Mouse (Mus musculus) G1E-ER4 (cell line): ENCODE results near the gene Zfp189. TPM values are rescaled to one million over a fixed set of nuclear protein-coding genes. Genes with fewer than 3 reads are reported as not detected.

Source experiments
- GATA1 ChIP-seq: IDR thresholded peaks from one replicate; pipeline ENCODE4 v1.8.0; 2012; ENCODE audit warnings: low read length, inconsistent platforms
- polyA plus RNA-seq: library from polyadenylated mRNA; stranded (reverse); fragments of >175 nt; gene quantifications from 2 replicates; pipeline ENCODE4 v1.2.3, GENCODE M21; 2012

Zfp189 gene
- 0.59 and 0.84 TPM in 2 replicates for polyA plus RNA-seq

DNA sequence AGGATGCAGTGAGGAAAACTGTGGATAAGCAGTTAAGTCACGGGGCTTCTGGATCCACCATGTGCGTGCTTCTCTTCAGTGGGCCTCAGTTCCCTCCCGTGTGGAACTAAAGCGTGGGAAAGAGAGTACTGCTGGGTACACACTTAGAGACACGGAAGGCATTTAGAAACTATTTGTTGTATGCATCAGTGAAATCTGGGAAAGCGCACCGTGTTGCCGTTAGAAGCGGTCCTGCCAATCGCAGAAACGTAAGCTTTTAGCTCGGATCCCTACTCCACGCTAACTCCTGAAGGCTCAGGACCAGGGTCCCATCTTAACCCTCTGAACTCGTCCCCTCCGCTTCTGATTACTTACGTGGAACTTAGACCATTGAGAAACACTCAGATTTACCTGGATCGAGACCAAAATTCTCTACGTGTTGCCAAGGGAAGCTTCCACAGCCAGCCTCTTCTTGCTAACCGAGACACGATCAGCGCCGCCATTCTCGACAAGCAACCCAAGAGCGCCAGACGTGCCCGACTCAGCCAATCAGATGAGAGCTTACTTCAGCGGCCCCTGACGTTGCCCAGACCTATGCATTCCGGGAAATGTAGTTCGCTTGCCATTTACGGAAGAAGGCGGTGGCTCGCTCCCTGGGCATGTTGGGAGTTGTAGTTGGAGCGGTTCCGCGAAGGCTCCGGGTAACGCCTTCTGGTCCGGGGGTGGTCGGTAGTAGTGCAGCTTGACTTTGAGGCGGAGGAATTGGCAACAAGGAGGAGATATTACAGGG, at the start of gene Zfp189, which contains the start of gene Mrpl50:
TSS of gene Zfp189 (plus strand) at position 605 of the 769 bp plus-strand sequence.
TSS of gene Mrpl50 (minus strand) at position 522 of the 769 bp plus-strand sequence.
- no peak for TF ChIP-seq GATA1

DNA sequence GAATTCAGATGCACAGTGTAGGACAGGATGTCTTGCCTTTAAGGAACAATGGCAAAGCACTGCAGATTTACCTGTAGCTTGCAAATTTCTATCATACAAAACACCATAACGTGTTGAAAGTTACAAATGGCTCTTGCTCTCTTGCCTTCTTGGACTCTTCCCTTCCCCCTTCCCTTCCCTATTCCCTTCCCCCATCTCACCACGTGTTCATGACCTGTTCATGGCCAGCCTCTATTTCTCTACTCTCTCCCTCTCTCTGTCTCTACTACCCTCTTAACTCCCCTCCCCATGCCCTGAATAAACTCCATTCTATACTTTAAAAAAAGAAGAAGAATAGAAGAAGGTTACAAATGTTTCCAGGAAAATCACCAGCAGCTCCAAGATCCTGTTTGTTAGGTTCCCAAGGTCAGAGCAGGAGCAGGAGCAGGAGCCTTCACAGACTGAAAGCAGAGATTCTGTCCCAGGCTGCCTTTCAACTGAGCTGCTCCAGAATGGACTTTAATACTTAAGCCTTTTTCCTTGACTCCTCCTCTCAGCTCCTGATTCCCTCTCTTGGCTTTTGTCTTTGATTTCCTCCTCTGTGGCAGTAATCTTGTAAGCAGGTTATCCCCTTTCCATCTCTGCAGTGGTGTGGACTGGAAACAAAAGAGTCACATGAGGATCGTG, 47.4 kb upstream of the Zfp189 start, which contains the start of gene Acnat1:
TSS of gene Acnat1 (minus strand) at position 478 of the 666 bp plus-strand sequence.
- no peak for TF ChIP-seq GATA1

DNA sequence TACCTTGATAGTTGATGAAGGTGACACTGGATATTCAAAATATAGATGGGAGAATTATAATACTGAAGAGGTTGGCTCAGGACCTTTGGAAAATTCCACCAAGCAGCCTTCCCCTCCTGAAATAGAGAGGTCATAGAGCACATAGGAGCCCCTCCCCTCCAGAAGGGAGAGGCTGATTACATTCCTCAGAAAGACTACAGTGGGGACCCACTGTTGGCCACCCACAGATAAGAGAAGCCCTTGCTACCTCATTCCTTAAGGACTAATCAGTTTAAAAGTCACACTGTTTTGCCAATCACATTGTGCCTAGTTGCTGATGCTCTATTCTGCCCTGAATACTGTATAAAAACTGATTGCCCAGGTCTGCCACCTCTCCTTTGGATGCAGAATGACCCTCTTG, 46.4 kb upstream of the Zfp189 start:
- no peak for TF ChIP-seq GATA1

DNA sequence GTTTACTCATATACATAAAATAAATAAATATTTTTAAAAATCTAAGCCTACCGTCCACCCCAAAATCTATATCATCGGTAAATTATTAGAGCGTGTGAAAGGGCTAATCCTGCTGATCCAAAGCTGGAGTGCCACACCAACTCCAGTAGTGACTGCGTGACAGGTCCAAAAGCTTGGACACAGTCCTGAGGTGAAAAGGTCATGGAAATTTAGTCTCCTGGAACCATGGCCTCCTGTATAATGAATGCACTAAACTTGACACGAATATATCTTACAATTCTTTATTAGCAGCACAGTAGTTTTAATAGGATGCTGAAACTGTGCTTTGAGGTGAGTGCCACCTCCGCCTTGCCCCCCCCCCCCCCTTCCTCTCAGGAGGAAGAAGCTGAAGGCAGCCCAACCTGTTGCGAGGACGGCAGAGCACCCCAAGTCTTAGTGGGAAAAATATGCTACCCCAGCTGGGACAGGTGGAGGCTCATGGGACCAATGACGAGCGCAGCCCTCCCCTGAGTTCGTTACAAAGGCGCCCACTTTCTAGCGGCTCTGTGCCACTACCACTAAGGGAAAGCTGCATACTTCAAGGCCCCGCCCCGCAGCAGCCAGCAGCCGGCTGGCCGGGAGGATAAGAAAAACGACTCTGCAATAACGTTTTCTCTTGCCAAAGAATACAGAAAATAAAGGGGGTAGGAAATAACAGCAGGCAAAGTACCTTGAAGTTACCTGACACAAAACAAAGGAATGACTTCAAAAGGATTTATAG, 42.7 kb upstream of the Zfp189 start:
- no peak for TF ChIP-seq GATA1

DNA sequence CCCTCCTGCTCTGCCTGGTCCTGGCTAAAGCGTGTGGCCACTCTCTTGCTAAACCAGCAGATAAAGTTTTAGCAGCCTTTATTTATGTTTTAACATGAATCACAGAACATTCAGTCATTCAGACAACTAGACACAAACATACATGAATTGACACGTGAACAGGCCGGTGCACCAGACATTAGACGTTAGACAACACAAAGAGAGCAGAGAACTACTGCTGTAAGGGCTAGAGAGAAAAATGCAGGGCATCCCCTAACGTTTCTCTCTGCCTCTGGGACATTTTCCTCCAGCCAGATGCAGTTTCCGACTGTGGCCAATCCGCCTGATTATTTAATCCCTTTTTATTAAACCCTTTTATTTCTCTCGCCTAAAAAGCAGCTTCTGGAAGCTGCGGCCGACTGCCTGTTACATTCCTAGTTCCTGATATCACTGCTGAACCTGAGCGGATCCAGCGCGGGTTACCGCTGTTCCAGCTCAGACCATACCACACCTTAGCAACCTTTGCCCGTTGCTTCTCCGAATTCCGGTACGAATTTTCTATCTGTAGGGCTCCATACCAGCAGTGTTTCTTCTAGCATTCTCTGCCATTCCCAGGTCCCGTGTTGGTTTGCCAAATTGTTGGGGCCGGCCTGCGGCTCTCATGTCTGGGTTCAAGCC, 40.7 kb upstream of the Zfp189 start:
- no peak for TF ChIP-seq GATA1

DNA sequence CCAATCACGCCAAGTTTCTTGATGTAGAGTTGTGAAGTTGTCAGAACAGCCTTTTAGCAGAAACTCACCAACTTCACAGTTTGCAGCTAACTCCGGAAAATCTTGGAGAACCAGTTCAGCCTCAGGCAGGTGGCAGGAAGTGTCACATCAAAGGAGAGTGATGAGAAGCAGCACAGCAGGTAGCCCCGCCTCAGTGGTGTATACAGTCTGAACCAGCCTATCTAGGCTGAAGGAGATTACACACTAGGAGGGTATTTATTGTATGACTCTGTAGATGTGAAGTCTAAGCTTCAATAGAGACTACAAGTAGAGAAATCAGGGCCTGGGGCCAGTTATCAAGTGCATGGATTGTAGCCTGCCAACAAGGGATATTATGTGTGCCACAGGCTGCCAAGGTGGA, 40.1 kb upstream of the Zfp189 start:
- no peak for TF ChIP-seq GATA1

DNA sequence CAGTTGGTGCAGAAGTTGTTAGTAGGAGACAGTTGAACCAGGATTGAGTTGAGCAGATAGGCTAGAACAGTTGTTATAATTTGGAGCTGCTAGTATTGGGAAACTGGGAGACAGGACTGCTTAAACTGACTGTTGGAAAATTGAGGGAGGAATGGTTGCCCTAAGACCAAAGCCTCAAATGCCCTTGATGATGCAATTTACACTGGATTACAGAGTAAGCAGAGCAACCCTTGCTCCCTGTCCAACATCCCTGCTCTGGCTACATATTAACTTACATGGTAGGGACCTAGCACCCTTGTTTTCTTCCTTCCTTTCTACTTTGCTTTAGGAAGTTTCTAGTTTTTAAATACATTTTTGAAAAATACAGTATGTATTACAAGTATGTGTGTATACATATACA, 35.5 kb upstream of the Zfp189 start:
- no peak for TF ChIP-seq GATA1

DNA sequence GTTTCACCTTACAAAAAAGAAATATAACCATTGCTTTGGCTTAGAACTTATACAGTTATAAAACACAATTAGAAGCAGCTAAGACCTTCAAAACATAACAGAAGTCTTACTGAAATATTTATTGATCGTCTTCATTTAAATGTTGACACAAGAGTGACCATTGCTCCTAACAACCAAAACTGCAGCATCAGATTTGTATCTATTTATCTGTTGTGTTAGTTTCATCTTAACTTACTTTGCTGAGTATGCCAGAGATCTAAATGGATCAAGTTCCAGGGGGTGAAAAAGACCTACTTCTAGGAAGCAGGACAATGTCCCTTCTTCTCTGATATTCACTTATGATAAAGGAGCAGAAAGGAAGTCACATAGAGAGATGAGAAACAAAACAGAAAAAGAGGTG, 17.4 kb upstream of the Zfp189 start:
- no peak for TF ChIP-seq GATA1

DNA sequence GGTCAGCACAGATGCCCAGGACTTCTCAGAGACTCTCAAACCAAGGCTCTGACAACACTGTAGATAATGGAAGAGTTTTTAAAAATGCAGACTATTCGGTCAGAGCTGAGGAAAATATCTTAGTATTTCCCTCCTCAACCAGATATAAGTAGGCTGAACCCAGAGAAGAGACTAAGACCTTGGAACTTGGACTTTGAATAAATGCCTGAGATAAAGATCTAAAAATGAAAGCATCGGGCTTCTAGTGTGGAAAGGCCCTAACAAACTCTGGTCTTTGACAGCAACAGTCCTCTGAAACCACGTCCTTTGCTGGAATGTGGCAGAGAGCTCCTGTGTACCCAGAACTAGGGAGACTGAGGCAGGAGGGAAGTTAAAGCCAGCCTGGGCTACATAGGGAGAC, 14.6 kb upstream of the Zfp189 start, which contains the start of gene Baat:
TSS of gene Baat (minus strand) at position 172 of the 400 bp plus-strand sequence.
- no peak for TF ChIP-seq GATA1

DNA sequence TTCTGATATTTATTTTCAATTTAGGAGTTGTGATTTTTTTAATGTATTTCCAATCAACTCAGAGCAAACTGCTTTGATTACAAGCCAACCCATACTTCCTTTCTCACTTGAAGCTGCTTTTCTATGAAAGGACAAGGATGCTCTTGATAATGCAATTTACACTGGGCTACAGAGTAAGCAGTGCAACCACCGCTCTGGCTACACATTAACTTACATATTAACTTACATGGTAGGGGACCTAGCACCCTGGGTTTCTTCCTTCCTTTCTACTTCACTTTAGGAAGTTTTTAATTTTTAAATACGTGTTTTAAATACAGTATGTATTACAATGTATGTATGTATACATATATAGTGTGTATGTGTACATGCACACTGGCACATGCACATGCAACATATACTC, 11.8 kb upstream of the Zfp189 start:
- TF ChIP-seq GATA1 = no peak

DNA sequence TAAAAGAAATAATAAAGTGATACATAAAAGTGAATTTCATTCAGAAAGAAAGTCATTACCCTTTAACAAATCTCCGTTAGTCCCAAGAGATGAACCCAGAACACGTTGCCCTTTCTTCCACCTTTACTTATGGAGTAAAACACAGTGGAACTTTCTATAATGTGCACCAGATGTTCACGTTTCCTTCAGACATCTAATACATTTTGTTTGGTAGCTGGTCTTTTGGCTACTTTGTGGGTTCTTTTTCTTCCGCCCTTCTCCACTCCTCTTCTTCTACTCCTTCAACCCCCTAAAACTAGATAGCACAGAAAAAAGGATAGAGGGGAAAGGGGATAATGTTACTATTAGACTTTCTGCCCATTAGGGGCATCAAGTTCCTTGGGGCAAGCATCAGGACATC, 8.3 kb upstream of the Zfp189 start:
- no peak for TF ChIP-seq GATA1

DNA sequence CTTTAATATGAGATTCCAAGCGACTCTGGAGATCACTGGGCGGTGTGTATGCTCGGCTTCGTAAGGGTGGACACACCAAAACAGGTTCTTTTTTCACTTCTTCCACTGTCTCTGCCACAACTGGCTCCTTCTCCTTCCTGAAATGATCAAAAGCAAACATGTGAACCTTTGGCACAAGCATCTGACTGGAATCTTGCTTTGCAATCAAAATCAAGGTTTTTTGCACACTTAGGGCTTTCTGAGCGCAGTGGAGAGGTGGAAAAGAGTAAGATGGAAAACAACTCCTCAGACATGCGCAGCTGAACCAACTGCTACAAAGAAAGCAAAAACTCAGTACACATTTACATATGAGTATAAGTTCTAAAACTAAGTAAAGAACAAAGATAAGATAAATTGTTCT, 6.5 kb upstream of the Zfp189 start:
- TF ChIP-seq GATA1 = no peak

DNA sequence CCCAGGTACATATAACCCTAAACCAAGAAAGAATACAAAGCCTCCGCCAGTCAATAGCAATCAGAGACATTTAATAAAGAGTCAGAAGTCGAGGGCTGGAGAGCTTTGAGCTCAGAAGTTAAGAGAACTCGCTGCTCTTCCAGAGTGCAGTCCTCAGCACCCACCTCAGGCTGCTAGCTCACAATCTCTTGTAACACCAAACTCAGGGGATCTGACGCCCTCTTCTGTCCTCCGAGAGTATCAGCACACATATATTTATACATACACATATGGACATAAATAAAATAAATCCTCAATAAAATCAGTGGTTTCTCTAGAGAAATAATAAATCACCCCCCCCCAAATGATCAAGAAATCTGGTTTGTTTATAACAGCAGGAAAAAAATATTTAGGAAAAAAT, 1.5 kb upstream of the Zfp189 start:
- TF ChIP-seq GATA1 = no peak

DNA sequence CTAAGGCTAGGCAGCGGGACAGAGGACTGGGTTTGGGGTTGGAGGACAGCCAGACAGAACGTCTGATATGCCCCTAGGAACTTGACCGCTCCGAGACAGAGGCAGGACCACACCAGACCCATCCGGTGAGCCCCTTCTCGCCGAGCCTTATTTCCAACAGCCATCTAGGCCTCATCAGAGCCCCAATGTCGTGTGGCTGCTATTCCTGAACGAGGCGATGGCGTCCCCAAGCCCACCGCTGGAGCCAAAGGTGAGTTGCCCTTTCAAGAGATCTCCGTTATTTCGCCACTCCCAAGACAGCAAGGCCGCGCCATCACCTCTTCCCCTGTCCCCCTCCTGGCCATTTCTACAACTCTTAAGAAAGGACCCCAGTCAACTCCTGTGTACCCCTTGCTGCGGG, 370 bp downstream of the Zfp189 start:
- TF ChIP-seq GATA1 = no peak

DNA sequence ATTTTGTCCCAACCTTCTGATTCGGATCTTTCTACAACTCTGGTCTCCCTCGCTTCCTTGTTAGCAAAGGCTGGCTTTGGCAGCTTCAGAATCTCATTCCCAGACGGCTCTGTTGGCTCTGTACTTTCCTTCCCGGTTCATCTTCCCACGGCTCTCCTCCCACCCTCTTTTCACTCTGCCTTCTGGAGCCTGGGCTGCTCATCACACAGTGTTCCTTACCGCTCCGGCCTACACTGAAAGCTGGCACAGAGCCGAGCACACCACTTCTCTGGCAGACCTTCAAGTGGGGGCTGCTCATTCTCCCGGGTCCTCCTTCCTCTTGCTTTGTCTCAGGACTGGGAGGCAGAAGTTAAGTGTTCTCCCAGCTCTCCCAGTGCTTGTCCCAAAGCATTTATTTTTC, 1.6 kb downstream of the Zfp189 start:
- no peak for TF ChIP-seq GATA1

DNA sequence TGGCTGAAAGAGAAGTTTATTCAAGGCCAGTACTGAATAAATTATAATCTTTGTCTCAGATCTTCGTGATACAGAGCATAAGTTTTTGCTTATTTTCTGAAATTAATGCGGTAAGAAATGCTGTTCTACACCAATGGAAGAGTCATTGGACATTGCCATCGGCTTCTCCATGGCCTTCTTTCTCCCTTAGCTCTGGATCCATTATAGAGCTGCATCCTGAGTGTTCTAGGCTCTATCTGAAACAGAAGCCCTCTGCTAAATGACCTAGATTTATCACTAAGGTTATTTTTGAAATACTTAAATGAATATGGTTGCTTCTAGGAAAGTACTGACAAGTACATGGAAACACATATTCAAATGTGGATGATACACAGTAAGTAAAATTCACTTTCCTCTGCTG, 14.1 kb downstream of the Zfp189 start:
- no peak for TF ChIP-seq GATA1
